Mouse (Mus musculus): ENCODE measurements around the gene Dda1. TPM values are rescaled to one million over a fixed set of nuclear protein-coding genes. Genes with fewer than 3 reads are reported as not detected.

Dda1 gene
- total RNA-seq, 2 experiments from 2014 or later, result 29.1 to 29.9 TPM

DNA sequence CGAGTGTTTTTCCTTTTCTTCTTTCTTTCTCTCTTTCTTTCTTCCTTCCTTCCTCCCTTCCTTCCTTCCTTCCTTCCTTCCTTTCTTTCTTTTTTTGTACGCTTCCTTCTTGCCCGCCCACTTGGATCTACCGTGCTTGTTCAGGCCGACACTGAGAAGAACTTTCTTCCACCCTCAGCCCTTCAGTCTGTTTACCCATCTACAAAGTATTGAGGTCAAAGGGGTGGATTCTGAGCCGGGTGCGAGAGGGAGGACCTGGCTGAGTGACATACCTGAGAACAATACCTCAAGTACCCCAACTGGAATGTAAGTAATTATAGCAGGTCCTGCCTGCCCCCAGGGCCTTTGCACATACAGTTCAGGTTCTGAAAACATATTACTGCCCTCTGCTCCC lies 17.1 kb downstream of the Dda1 start:
- intact Hi-C loops (cut with DNase I), result no loop called here
- no peak for DNase-seq (ENCODE audit: low spot score)

DNA sequence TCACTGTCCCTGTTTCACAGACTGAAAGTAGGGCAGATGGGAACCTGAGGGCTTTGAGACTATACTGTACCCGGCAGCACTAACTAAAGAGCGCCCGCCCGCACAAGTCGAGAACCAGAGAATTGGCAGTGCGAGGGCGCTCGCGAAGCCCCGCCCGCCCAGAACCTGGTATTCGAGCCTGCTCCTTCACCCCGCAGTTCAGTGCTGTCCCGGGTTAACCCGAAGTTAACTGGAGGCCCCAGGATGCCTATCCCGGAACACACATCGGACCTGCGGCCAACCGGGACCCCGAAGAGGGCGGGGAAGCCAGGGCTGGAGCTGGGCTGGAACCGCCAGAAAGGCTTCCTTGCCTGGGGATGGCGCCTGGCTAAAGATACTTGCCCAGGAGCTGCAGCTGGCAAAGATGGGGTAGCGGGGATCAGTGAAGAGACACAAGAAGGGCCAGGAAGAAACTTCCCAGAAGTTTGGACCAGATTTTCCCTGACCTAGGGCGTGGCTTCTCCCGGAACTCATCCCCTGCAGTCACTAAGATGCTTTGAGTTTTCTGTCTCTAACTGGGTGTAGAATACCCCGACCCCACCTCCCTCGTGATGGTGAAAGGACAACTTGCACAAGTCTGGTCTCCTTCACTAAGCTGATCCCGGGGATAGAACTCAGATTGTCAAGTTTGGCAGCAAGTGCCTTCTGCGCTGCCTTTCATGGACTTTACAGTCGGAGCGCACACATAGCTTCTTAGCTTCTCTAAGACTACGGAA lies 18.9 kb downstream of the Dda1 start, which contains the start of gene Gtpbp3:
Gene Gtpbp3, plus strand, starts transcription at position 413 of the 755 bp plus-strand sequence.
- intact Hi-C loops (cut with DNase I), result no loop called here
- peak; percentile 77 for DNase-seq (ENCODE audit: low spot score)

DNA sequence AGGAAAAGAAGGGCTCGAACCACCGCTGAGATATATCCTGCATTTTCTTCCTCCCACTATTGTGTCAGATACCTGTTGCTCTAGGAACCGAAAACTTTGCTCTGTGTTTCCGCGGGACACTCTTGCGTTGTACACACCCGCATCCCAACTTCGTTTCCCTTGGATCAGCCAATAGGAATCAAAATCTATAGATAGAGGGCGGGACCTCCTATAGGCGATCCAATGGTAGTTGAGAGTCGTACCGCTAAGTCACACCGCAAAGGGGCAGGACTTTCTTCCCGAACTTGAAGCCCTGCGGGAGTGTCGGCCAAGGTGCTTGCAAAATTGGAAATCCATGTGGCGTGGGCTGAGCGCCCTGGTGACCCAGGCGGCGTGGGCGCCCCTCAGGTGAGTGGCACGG lies 19.5 kb downstream of the Dda1 start:
- DNase-seq (ENCODE audit: low spot score), result peak; percentile 77
- intact Hi-C loops (cut with DNase I), result no loop called here

DNA sequence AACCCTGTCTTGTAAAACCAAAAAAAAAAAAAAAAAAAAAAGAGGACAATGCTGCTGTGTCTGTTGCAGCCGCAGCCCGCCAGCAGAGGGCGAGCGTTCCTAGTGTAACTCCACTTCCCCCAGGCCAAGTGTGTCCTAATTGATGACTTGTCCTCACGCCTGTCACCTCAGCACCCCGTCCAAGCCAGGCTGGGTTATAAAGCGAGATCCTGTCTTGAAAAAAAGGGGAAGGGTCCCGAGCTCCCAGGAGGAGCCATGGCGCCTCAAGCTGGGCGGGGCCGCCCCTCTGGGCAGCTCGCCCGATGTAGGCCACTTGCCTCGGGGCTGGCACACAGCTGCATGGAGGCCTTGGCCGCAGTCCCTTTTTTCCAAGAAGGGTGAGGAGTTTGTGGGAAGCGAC lies 26.0 kb downstream of the Dda1 start:
- intact Hi-C loops (cut with DNase I), result no loop called here

DNA sequence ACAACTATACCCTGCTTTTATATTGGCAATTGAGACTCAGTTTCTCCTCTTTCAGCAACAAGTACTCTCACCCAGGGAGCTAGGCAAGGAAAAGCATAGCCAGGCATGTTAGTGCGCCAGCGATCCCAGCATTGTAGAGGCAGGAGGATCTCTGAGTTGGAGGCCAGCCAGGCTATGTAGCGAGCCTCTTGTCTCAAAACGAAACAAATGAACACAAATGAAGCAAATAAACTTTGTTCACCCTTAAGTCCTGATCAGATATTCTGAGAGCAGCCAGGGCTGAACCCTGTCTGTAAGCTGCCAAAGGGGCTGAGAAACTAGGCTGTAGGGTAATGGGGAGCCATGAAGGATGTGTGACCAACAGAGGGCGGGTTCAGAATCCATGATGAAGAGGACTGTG lies 26.8 kb downstream of the Dda1 start:
- no peak for DNase-seq (ENCODE audit: low spot score)
- intact Hi-C loops (cut with DNase I), result loop anchor here (1.0 kb wide), 1 partner anchor 25 kb away; no protein-coding TSS in a partner anchor

More for the DNA sequence above, 26.0 kb downstream of the Dda1 start:
- DNase-seq (ENCODE audit: low spot score), result peak; percentile 72

DNA sequence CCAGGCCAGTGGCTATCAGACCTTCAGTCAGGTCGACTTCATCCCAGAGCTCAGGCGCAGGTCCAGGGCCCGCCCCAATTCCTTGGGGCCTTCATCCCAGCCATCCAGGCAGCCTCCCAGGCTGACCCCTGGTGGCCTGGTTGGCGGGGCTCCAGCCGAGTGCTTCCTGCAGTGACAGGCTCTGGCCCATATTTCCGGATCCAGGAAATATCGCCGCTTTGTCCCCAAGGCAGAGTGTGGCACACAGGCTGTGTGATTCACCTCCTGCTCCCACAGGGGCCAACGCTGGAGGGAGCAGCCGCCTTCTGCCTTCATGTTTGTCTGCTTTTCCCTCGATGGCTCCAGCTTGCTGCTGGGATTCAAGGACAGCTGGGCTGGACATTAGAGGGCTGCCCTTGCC lies 27.5 kb downstream of the Dda1 start:
- intact Hi-C loops (cut with DNase I), result loop anchor here (1.0 kb wide), 1 partner anchor 25 kb away; no protein-coding TSS in a partner anchor
- DNase-seq (ENCODE audit: low spot score), result peak; percentile 87

DNA sequence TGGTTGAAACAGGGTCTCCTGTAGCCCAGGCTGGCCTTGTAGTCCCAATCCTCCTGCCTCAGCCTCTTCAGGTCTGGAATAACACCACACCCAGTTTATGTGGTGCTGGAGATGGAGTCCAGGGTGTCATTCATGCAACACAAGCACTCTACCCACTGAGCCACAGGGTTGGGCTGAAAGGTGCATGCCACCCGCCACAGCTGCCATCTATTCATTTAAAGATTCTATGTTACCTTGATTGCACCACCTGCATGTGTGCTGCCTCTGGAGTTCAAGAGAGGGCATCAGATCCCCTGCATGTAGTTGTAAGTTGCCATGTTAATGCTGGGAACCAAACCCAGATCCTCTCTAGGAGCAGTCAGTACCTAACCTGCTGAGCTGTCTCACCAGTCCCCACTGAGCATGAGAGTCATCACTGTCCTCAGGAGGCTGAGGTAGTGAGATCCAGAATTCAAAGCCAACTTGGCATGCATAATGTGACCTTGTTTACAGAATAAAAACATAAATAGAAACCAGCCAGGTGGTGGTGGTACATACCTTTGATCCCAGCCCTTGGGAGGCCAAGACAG lies 28.2 kb downstream of the Dda1 start:
- no peak for DNase-seq (ENCODE audit: low spot score)
- intact Hi-C loops (cut with DNase I), result no loop called here

DNA sequence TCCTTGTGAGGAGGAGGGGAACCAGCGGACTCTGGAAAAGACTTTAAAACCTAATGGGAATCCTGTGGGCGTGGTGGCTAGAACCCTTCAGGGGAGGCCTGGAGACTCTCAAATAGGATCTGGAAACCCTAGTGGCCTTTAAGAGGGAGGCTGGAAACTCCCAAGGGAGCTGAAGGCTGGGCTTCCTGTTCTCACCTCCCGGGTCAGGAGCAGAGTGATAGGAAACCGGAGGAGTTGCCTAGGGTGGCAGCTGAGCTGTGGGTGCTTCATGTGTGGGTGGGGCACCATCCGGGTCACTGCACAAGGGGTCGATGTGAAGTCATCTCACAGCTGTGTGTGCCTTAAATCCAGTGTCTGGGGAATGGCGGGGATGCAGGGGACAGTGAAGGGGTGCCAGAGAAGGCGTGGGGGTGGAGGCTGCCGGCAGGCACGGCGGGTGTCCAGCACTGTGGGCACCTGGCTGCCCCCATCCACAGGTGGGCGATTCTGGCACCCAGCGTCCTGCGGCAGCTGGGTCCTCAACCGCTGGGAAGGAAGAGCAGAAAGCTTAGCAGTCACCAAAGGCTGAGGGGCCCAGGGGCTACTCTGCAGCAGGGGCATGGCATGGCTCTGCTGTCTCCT lies 29.0 kb downstream of the Dda1 start:
- DNase-seq (ENCODE audit: low spot score), result peak; percentile 31
- intact Hi-C loops (cut with DNase I), result no loop called here

DNA sequence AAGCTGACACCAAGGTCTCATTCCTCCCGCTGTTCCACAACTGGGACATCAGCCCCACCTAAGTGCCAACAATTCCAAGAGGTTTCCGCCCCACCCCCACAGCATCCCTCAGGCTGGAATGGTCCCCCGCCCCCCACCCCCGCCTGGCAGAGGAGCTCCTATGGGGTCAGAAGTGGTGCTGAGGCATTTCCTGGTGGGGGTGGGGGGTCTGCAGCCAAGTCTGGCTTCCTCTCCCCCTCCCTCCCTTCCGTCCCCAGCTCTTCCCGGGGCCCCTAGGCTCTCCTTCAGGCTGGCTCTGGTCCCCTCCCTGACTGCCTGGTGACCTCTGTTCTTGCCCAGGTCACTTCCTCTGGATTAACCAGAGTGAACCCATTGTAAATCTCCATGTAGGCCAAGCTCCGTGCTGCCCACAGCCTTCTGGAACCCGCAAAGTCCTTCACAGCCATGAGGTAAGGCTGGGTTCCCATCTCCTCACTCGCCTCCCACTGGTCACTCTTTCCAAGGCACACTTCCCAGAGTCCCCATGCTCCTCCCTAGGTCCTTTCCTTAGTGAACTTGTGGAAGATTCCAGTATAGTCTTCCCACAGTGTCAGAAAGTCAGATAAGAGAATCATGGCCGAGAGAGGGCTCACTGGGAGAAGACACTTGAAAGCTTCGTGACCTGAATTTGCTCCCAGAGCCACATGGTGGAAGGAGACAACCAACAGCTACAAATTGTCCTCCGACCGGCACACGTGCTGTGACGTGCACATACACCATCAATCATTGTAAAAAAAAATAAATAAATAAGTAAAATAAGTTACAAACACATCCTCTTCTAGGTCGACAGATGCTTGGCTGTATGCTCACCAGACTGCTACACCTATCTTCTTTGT lies 30.1 kb downstream of the Dda1 start:
- DNase-seq (ENCODE audit: low spot score), result no peak
- intact Hi-C loops (cut with DNase I), result no loop called here

DNA sequence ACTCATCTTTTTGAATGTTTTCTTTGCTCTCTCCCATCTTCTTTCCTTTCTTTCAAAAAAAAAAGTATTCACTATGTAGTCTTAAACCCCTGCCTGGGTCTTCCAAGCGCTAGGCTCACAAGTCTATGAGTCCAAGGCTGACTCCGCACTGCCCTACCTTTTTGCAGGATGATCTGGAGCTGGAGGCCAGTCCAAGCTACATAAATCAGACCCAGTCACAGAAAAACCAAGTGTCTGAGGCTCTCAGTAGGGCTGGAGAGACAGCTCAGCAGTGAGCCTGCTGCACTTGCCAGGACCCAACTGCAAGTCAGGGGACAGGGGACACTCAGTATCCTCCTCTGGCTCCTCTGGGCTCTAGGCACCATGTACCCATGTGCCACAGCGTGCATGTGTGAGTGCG lies 35.4 kb downstream of the Dda1 start:
- intact Hi-C loops (cut with DNase I), result no loop called here
- no peak for DNase-seq (ENCODE audit: low spot score)

DNA sequence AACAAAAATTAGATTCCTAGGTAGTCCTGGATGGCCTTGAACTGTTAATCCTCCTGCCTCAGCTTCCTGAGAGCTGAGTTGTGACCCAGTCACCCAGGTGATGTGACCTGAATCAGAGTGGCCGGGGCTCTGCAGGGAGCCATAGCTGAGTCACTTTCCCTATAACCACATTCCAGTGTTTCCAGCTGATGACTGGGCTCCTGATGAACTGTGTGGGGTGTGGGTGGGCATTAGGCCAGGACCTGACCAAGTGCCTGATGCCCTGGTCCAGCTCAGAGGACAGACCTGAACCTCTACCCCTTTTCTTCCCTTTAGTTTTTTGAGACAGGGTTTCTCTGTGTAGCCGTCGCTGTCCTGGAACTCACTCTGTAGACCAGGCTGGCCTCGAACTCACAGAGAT lies 36.3 kb downstream of the Dda1 start:
- intact Hi-C loops (cut with DNase I), result no loop called here
- DNase-seq (ENCODE audit: low spot score), result no peak

DNA sequence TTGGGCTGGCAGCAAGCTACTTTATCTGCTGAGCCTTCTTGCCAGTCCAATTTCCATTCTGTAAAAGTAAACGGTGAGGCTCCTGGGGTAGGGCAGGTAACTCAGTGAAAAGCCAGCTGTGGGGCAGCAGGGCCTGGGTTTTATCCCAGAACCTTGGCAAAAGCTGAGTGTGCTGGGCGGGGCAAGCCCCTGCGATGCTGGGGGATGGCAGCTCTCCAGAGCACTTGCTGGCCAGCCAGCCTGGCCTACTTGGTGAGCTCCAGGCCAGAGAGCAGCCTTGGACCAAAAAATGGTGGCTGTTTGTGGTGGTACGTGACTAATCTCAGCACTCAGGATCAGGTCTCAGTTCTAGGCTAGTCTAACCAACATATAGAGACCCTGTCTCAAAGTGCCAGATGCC lies 37.0 kb downstream of the Dda1 start:
- peak; percentile 46 for DNase-seq (ENCODE audit: low spot score)
- intact Hi-C loops (cut with DNase I), result no loop called here

DNA sequence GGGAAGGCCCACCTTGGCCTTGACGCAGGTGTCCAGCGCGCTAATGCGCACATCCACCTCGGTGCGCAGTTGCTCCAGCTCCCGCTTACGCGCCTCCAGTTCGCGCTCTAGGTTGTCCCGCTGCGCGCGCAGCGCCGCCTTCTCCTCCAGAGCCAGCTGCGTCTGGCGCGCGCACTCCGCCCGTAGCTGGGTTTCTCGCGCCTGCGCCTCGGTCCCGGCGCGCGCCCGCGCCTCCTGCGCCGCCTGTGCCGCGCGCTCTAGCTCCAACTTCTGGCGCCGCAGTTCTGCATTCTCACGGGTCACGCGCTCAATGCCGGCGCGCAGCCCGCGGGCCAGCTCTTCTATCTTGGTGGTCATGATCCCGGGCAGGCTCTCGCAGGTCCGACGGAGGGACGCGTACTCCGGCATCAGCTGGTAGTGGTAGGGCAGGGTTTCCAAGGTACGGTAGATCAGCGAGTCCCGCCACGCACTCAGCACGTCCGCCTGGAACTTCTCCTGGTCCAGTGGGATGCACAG lies 38.6 kb downstream of the Dda1 start:
- DNase-seq (ENCODE audit: low spot score), result peak; percentile 70
- intact Hi-C loops (cut with DNase I), result no loop called here

DNA sequence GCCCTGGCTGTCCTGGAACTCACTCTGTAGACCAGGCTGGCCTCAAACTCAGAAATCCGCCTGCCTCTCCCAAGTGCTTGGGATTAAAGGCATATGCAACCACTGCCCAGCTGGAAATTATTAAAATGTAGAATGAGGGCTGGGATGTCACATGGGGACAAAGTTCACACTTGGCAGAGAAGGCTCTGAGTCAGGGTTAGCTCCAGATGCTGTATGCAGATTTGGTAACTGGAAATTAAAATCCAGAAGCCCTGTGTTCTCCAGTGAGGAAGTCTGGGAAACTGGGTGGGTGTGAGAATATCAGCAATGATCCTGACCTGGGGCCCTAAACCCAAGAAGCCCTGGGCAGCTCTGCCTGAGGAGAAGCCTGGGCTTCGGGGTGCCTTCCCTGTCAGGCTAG lies 40.3 kb downstream of the Dda1 start:
- no peak for DNase-seq (ENCODE audit: low spot score)
- intact Hi-C loops (cut with DNase I), result no loop called here

DNA sequence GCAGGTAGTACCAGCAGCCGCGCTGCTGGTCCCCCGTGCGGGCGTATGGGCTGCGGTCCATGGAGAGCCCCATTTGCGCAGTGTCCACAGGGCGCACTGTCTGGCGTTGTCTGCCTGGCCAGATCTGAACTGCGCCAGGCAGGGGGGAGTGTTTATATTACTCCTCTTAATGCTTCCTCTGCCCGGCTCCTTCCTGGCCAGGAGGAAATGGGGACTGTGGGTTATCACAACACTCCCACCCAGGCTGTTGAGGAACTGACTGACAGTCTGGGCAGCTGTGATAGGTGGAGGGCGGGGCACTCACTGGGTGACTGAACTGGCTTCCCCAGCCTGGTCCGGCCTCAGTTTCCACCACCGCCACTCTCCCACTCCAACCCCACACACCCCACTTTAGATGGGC lies 42.6 kb downstream of the Dda1 start, which contains the start of gene Plvap:
Gene Plvap, minus strand, starts transcription at position 109 of the 400 bp plus-strand sequence.
- intact Hi-C loops (cut with DNase I), result no loop called here
- DNase-seq (ENCODE audit: low spot score), result no peak

DNA sequence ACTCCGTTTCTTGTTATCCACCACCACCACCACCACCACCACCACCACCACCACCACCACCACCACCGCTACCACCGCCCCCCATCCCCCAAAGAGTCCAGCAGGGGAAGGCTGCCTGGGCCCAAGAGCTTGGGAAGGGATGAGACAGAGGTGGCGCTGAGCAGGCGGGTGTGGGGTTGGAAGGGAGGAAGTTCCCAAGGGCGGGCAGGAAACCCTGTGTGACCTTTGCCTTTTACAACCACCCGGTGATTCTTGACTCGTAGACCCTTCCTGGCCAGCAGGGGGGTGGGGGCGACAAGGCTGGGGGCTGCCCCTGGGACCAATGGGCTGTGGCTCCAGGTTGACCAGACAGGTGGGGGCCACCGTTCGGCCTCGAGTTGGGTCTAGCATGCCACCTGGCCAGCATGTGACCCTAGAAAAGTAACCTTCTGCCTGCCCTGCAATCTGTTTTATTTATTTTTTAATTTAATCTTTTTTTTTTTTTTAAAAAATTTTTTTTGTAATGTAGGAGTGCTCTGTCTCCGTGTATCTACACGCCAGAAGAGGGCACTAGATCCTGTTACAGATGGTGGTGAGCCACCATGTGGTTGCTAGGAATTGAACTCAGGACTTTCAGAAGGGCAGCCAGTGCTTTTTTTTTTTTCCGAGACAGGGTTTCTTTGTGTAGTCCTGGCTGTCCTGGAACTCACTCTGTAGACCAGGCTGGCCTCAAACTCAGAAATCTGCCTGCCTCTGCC lies 44.2 kb downstream of the Dda1 start:
- intact Hi-C loops (cut with DNase I), result no loop called here
- DNase-seq (ENCODE audit: low spot score), result no peak

DNA sequence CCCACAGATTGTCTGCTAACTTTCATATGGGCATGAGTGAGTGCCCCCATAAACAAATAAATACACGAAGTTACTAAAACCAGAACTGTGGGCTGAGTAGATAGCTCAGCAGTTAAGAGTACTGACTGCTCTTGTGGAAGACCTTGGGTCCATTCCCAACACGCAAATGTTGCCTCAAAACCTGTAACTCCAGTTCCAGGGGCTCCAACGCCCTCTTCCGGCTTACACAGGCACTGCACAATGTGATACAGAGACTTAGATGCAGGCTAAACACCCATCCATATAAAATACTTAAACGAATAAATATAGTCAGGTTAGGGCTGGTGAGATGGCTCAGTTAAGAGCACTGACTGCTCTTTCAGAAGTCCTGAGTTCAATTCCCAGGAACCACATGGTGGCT lies 46.0 kb downstream of the Dda1 start:
- intact Hi-C loops (cut with DNase I), result no loop called here

DNA sequence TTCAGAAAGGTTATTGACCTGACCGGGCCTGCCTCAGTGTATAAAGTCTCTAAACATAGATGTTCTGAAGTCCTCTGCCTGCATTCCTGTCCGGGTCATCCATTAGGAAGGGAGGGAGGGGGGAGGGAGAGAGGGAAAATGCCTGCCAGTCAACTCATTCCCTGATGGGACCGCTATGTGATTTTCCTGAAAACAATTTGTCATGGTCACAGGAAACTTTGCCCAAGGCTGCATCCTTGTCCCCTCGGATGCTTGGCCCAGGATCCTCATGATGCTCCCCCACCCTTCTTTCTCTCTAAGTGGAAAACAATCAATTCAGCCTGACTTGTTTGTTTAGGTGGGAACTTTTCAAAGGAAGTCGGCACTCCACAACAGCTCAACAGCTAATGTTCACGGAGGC lies 47.8 kb downstream of the Dda1 start:
- DNase-seq (ENCODE audit: low spot score), result no peak
- intact Hi-C loops (cut with DNase I), result no loop called here

More for the DNA sequence above, 46.0 kb downstream of the Dda1 start:
- DNase-seq (ENCODE audit: low spot score), result no peak

Measured in heart, postnatal 25 days (tissue).